Mouse (Mus musculus): ENCODE measurements around the gene Tmem51. TPM values are rescaled to one million over a fixed set of nuclear protein-coding genes. Genes with fewer than 3 reads are reported as not detected.

The Tmem51 gene
- total and polyA plus RNA-seq, 3 experiments = 1.4 to 8.0 (median 8.0) TPM

GRCm38 (mm10) chr4:142048391-142048790 is 35.7 kb downstream of the Tmem51 start:
- dilution Hi-C loops (cut with MboI; ENCODE audit: extremely low pct_ligation_motif_present, extremely low pct_unique_long_range_greater_than_20kb, low sequenced_read_pairs) = no loop called here
- TF ChIP-seq CHD2 (IDR thresholded peaks at IDR 0.05; ENCODE audit: low read length) (no peak), IRF4 (IDR thresholded peaks at IDR 0.05; ENCODE audit: low read depth, low read length) (no peak), MAZ (IDR thresholded peaks at IDR 0.05; ENCODE audit: low read depth, low read length) (no peak), ZKSCAN1 (IDR thresholded peaks at IDR 0.05; ENCODE audit: borderline replicate concordance, low read depth, low read length) (no peak), PAX5 (IDR thresholded peaks at IDR 0.05; ENCODE audit: low read length) (no peak), MEF2A (IDR thresholded peaks at IDR 0.05; ENCODE audit: borderline replicate concordance, low read depth, low read length) (no peak), POLR2A (IDR thresholded peaks at IDR 0.05; ENCODE audit: low read depth, low read length) (no peak)

GRCm38 (mm10) chr4:142047005-142047404 is 37.1 kb downstream of the Tmem51 start:
- Histone ChIP-seq H3K4me3 (replicated peaks in 1 of 3; ENCODE audit: low read depth in 2 of 3, low read length in 2 of 3, poor library complexity in 1 of 3) (no peak overlapping the region), H3K79me2 (replicated peaks; ENCODE audit: control insufficient read depth, extremely low read depth, insufficient read depth, poor library complexity, severe bottlenecking) (no peaks in the 10 kb centered on the region), H3K9ac (ENCODE audit: insufficient read depth, low read depth) (no peak overlapping the region), H3K4me2 (ENCODE audit: insufficient read depth, low read depth, poor library complexity, severe bottlenecking) (no peak overlapping the region), H3K27ac (ENCODE audit: insufficient read depth, low read depth) (no peak overlapping the region), H3K27me3 (replicated peaks) (no peaks in the 10 kb centered on the region), H3K9me3 (replicated peaks; ENCODE audit: low read length) (no peaks in the 10 kb centered on the region), H3K36me3 (replicated peaks in 1 of 2; ENCODE audit: control insufficient read depth in 1 of 2, insufficient read depth in 1 of 2, low read length in 1 of 2) (no peaks in the 10 kb centered on the region), H3K4me1 (ENCODE audit: control insufficient read depth in 1 of 2, insufficient read depth in 2 of 2) (peaks cover 3 to 37% of the 10 kb centered on the region in 2 experiments; a peak in 3 of 4 replicates)
- dilution Hi-C loops (cut with MboI; ENCODE audit: extremely low pct_ligation_motif_present, extremely low pct_unique_long_range_greater_than_20kb, low sequenced_read_pairs) = no loop called here
- no peak for TF ChIP-seq ZNF384 (IDR thresholded peaks at IDR 0.05; ENCODE audit: low read depth, low read length)
- no peak for TF ChIP-seq CTCF (conservative IDR thresholded peaks at IDR 0.05 in 1 of 2, IDR thresholded peaks at IDR 0.05 in 1 of 2; ENCODE audit: low read depth in 2 of 2, low read length in 2 of 2)
- TF ChIP-seq USF1 (IDR thresholded peaks at IDR 0.05; ENCODE audit: low read depth, low read length) = no peak
- TF ChIP-seq UBTF (IDR thresholded peaks at IDR 0.05; ENCODE audit: low read depth, low read length) = no peak
- DNase-seq (ENCODE audit: extremely low read depth) = no peak
- in situ Hi-C loops (cut with MboI; ENCODE audit: low pct_ligation_motif_present, low pct_unique_long_range_greater_than_20kb, low sequenced_read_pairs) = no loop called here

More at GRCm38 (mm10) chr4:142048391-142048790, 35.7 kb downstream of the Tmem51 start:
- H3K27ac ChIP-seq (ENCODE audit: insufficient read depth, low read depth) = no peak overlapping the region
- in situ Hi-C loops (cut with MboI; ENCODE audit: low pct_ligation_motif_present, low pct_unique_long_range_greater_than_20kb, low sequenced_read_pairs) = no loop called here
- no peak overlapping the region for H3K4me3 ChIP-seq (replicated peaks in 1 of 3; ENCODE audit: low read depth in 2 of 3, low read length in 2 of 3, poor library complexity in 1 of 3)
- H3K4me1 ChIP-seq (ENCODE audit: control insufficient read depth in 1 of 2, insufficient read depth in 2 of 2) = peaks cover 3 to 39% of the 10 kb centered on the region in 2 experiments; a peak in 3 of 4 replicates
- no peak overlapping the region for H3K9ac ChIP-seq (ENCODE audit: insufficient read depth, low read depth)
- no peak for DNase-seq (ENCODE audit: extremely low read depth)
- H3K36me3 ChIP-seq (replicated peaks in 1 of 2; ENCODE audit: control insufficient read depth in 1 of 2, insufficient read depth in 1 of 2, low read length in 1 of 2) = no peaks in the 10 kb centered on the region
- no peaks in the 10 kb centered on the region for H3K27me3 ChIP-seq (replicated peaks)
- no peaks in the 10 kb centered on the region for H3K79me2 ChIP-seq (replicated peaks; ENCODE audit: control insufficient read depth, extremely low read depth, insufficient read depth, poor library complexity, severe bottlenecking)
- H3K9me3 ChIP-seq (replicated peaks; ENCODE audit: low read length) = no peaks in the 10 kb centered on the region
- no peak overlapping the region for H3K4me2 ChIP-seq (ENCODE audit: insufficient read depth, low read depth, poor library complexity, severe bottlenecking)

GRCm38 (mm10) chr4:142046496-142046895 is 37.6 kb downstream of the Tmem51 start:
- DNase-seq (ENCODE audit: extremely low read depth) = no peak
- Histone ChIP-seq H3K9ac (ENCODE audit: insufficient read depth, low read depth) (no peak overlapping the region), H3K79me2 (replicated peaks; ENCODE audit: control insufficient read depth, extremely low read depth, insufficient read depth, poor library complexity, severe bottlenecking) (no peaks in the 10 kb centered on the region), H3K4me1 (ENCODE audit: control insufficient read depth in 1 of 2, insufficient read depth in 2 of 2) (peaks cover 3 to 39% of the 10 kb centered on the region in 2 experiments; a peak in 3 of 4 replicates), H3K9me3 (replicated peaks; ENCODE audit: low read length) (no peaks in the 10 kb centered on the region), H3K4me2 (ENCODE audit: insufficient read depth, low read depth, poor library complexity, severe bottlenecking) (no peak overlapping the region), H3K36me3 (replicated peaks in 1 of 2; ENCODE audit: control insufficient read depth in 1 of 2, insufficient read depth in 1 of 2, low read length in 1 of 2) (peaks cover 0 to under 1% of the 10 kb centered on the region in 2 experiments), H3K27ac (ENCODE audit: insufficient read depth, low read depth) (no peak overlapping the region), H3K4me3 (replicated peaks in 1 of 3; ENCODE audit: low read depth in 2 of 3, low read length in 2 of 3, poor library complexity in 1 of 3) (no peak overlapping the region), H3K27me3 (replicated peaks) (no peaks in the 10 kb centered on the region)
- TF ChIP-seq SIN3A (IDR thresholded peaks at IDR 0.05; ENCODE audit: low read length) = no peak
- dilution Hi-C loops (cut with MboI; ENCODE audit: extremely low pct_ligation_motif_present, extremely low pct_unique_long_range_greater_than_20kb, low sequenced_read_pairs) = no loop called here
- in situ Hi-C loops (cut with MboI; ENCODE audit: low pct_ligation_motif_present, low pct_unique_long_range_greater_than_20kb, low sequenced_read_pairs) = no loop called here

Measured in CH12.LX (cell line).